Mouse (Mus musculus): Measurements from ENCODE around the gene Bves. TPM values are rescaled to one million over a fixed set of nuclear protein-coding genes. Genes with fewer than 3 reads are reported as not detected.

Gene Bves
- polyA plus RNA-seq, 1 experiment from 2014 or later: 5.1 TPM

DNA sequence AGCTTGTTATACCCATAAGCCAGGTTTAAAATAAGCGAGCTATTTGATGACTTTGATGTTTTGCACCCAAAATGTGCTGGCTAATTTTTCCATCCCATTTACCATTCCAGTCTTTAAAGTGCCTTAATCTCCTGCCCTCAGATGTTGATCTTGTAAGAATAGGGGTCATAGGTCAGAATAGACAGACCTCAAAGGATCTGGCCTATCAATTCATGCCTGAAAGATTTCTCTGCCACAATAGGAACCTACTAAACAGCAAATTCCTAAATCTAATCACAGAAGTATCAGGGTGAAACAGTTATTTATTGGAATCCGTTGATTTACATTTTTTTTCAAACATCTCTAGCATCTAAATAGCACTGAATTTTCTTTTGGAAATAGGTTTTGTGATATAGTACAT, 76.2 kb downstream of the Bves start:
- Histone ChIP-seq H3K27ac (replicated peaks) (no peak overlapping the region), H3K9ac (no peak overlapping the region), H3K36me3 (no peaks in the 10 kb centered on the region), H3K27me3 (no peaks in the 10 kb centered on the region), H3K4me3 (no peak overlapping the region), H3K4me1 (replicated peaks) (peaks cover 15% of the 10 kb centered on the region), H3K4me2 (no peak overlapping the region), H3K9me3 (no peaks in the 10 kb centered on the region)
- ATAC-seq (ENCODE audit: low read depth): no peak
- 19% methylated on average over 2 of the region's 2 CpGs for WGBS

DNA sequence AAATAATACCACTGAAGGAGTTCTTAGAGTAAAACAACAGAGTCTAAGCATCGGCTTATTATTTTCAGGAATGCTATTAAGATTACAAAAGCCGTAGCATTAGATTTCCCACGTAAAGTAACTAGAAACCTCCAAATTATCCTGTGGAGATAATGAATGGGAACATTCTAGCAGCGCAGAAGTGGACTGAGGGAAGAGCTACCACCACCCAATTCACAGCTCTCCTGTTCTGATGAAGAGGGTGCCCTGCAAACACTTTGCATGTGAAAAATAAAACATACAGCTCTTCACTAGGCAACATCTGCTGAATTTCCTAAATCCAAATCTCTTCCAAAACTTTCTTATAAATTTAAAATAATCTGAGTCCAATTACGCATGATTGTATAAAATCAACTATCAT, 76.6 kb downstream of the Bves start:
- H3K4me1 ChIP-seq (replicated peaks): peaks cover 15% of the 10 kb centered on the region
- no peaks in the 10 kb centered on the region for H3K9me3 ChIP-seq
- no peak overlapping the region for H3K27ac ChIP-seq (replicated peaks)
- H3K36me3 ChIP-seq: no peaks in the 10 kb centered on the region
- no peak overlapping the region for H3K4me3 ChIP-seq
- H3K4me2 ChIP-seq: no peak overlapping the region
- WGBS: 32% methylated on average over 5 of the region's 5 CpGs
- ATAC-seq (ENCODE audit: low read depth): no peak
- no peak overlapping the region for H3K9ac ChIP-seq
- H3K27me3 ChIP-seq: no peaks in the 10 kb centered on the region

Other genes with a start within 250 kb of the Bves start
- gene Popdc3, start 157.7 kb upstream of the Bves start, polyA plus RNA-seq (2015; fragmentation: Nextera tagmentation; extraction: Ambion mirVana): 2.0 and 4.1 TPM in 2 replicates
- gene Lin28b, start 150.6 kb downstream of the Bves start, polyA plus RNA-seq (2015; fragmentation: Nextera tagmentation; extraction: Ambion mirVana): 9.1 TPM in 2 replicates
- 16.6 and 21.6 TPM in 2 replicates for gene Hace1, start 242.1 kb downstream of the Bves start, polyA plus RNA-seq (2015; fragmentation: Nextera tagmentation; extraction: Ambion mirVana)

Data from neural tube, embryonic 13.5 days (tissue).